Mouse (Mus musculus) right cerebral cortex, postnatal 4 days (tissue): Measurements from ENCODE around the gene Gm12216.

ENCODE experiments used
- DNase-seq: peaks from one replicate; pipeline ENCODE4 v3.0.0-alpha.2; 2022

The Gm12216 gene

GRCm38 (mm10) chr11:53820516-53821170 lies 38.4 kb downstream of the Gm12216 start:
- DNase-seq: no peak

GRCm38 (mm10) chr11:53819511-53819910 lies 39.5 kb downstream of the Gm12216 start:
- DNase-seq: no peak

- DNase-seq: no peak
Observed at GRCm38 (mm10) chr11:53818794-53819193, 40.3 kb downstream of the Gm12216 start.

GRCm38 (mm10) chr11:53816841-53817375 lies 42.1 kb downstream of the Gm12216 start:
- no peak for DNase-seq

GRCm38 (mm10) chr11:53814810-53815209 lies 44.2 kb downstream of the Gm12216 start:
- no peak for DNase-seq

GRCm38 (mm10) chr11:53813001-53813868 lies 45.8 kb downstream of the Gm12216 start:
- no peak for DNase-seq

- no peak for DNase-seq
Observed at GRCm38 (mm10) chr11:53811312-53811711, 47.7 kb downstream of the Gm12216 start.

- DNase-seq: no peak
Observed at GRCm38 (mm10) chr11:53810749-53811148, 48.3 kb downstream of the Gm12216 start.

GRCm38 (mm10) chr11:53810156-53810555 lies 48.9 kb downstream of the Gm12216 start:
- no peak for DNase-seq

- no peak for DNase-seq
Observed at GRCm38 (mm10) chr11:53809354-53809753, 49.7 kb downstream of the Gm12216 start.

- DNase-seq: no peak
Observed at GRCm38 (mm10) chr11:53805786-53806185, 53.3 kb downstream of the Gm12216 start.

- DNase-seq: no peak
Observed at GRCm38 (mm10) chr11:53804569-53805344, 54.3 kb downstream of the Gm12216 start.

- no peak for DNase-seq
Observed at GRCm38 (mm10) chr11:53803494-53803893, 55.6 kb downstream of the Gm12216 start.

- no peak for DNase-seq
Observed at GRCm38 (mm10) chr11:53803093-53803492, 56.0 kb downstream of the Gm12216 start.

GRCm38 (mm10) chr11:53800975-53801374 lies 58.1 kb downstream of the Gm12216 start:
- no peak for DNase-seq

- no peak for DNase-seq
Observed at GRCm38 (mm10) chr11:53800036-53800435, 59.0 kb downstream of the Gm12216 start.

GRCm38 (mm10) chr11:53798041-53798711 lies 60.9 kb downstream of the Gm12216 start:
- no peak for DNase-seq

GRCm38 (mm10) chr11:53797386-53797920 lies 61.6 kb downstream of the Gm12216 start:
- DNase-seq: no peak

- DNase-seq: no peak
Observed at GRCm38 (mm10) chr11:53796409-53797151, 62.5 kb downstream of the Gm12216 start.

GRCm38 (mm10) chr11:53795813-53796212 lies 63.2 kb downstream of the Gm12216 start:
- no peak for DNase-seq
